Mouse (Mus musculus) MEL (cell line): Measurements from ENCODE around the gene Wdr5b. TPM values are rescaled to one million over a fixed set of nuclear protein-coding genes. Genes with fewer than 3 reads are reported as not detected.

Experiments
- DNase-seq: peaks from one replicate; pipeline ENCODE4 v3.0.0; 2011; ENCODE audit warnings: low read depth, low spot score
- H3K27ac ChIP-seq: 2 replicates; pipeline ENCODE4 v1.5.1; 2012; ENCODE audit warnings: low read depth, mild to moderate bottlenecking, control low read depth, low read length, moderate library complexity; ENCODE audit not compliant: control insufficient read depth
- H3K27me3 ChIP-seq, 2 experiments: fragments of 150-350 bp in 1 of 2; sonication (generic) in 1 of 2; 2 replicates each; pipeline ENCODE4 v1.6.1; 2012; ENCODE audit warnings: low read length in 2 of 2, mild to moderate bottlenecking in 2 of 2, improper control_type of control experiment in 1 of 2, moderate library complexity in 1 of 2; ENCODE audit not compliant: insufficient read depth in 2 of 2, control insufficient read depth in 1 of 2
- H3K36me3 ChIP-seq, 2 experiments: 2 replicates each; pipeline ENCODE4 v1.6.1; 2012 to 2014; ENCODE audit warnings: low read length in 2 of 2, improper control_type of control experiment in 1 of 2, inconsistent platforms in 1 of 2, mild to moderate bottlenecking in 1 of 2; ENCODE audit not compliant: insufficient read depth in 2 of 2, control insufficient read depth in 1 of 2
- H3K4me1 ChIP-seq, 2 experiments: fragments of 150-350 bp in 1 of 2; sonication (generic) in 1 of 2; 2 replicates each; pipeline ENCODE4 v1.6.1; 2012; ENCODE audit warnings: low read length in 2 of 2, improper control_type of control experiment in 1 of 2, mild to moderate bottlenecking in 1 of 2; ENCODE audit not compliant: insufficient read depth in 2 of 2, control insufficient read depth in 1 of 2
- H3K4me3 ChIP-seq, 2 experiments: fragments of 150-350 bp in 1 of 2; sonication (generic) in 1 of 2; 2 replicates each; pipeline ENCODE4 v1.5.1; 2012; ENCODE audit warnings: low read depth in 2 of 2, low read length in 2 of 2, mild to moderate bottlenecking in 2 of 2, moderate library complexity in 2 of 2, control low read depth in 1 of 2, improper control_type of control experiment in 1 of 2; ENCODE audit not compliant: control insufficient read depth in 1 of 2, insufficient read depth in 1 of 2
- H3K79me2 ChIP-seq: 2 replicates; pipeline ENCODE4 v1.6.1; 2012; ENCODE audit warnings: mild to moderate bottlenecking, low read length, moderate library complexity; ENCODE audit not compliant: control insufficient read depth, poor library complexity, insufficient read depth
- H3K9ac ChIP-seq: 2 replicates; pipeline ENCODE4 v1.6.1; 2012; ENCODE audit warnings: low read depth, mild to moderate bottlenecking, control low read depth, low read length, moderate library complexity; ENCODE audit not compliant: control insufficient read depth, poor library complexity, severe bottlenecking
- H3K9me3 ChIP-seq: fragments of 150-350 bp; sonication (generic); replicated peaks from 2 replicates; pipeline ENCODE4 v1.6.1; 2012; ENCODE audit warnings: mild to moderate bottlenecking, low read length, improper control_type of control experiment, moderate library complexity; ENCODE audit not compliant: insufficient read depth
- BHLHE40 ChIP-seq: IDR thresholded peaks from 2 replicates; pipeline ENCODE4 v1.6.1; 2012; ENCODE audit warnings: low read depth, mild to moderate bottlenecking, inconsistent platforms, low read length, improper control_type of control experiment, borderline replicate concordance
- CTCF ChIP-seq, 3 experiments: IDR thresholded peaks in 2 of 3; conservative IDR thresholded peaks in 1 of 3; 2 replicates each; pipeline ENCODE4 v1.5.1; 2011 to 2012; ENCODE audit warnings: low read length in 3 of 3, low read depth in 2 of 3, mild to moderate bottlenecking in 2 of 3, improper control_type of control experiment in 1 of 3, inconsistent platforms in 1 of 3, mixed read lengths in 1 of 3, moderate library complexity in 1 of 3; ENCODE audit not compliant: control insufficient read depth in 1 of 3, insufficient read depth in 1 of 3, poor library complexity in 1 of 3, severe bottlenecking in 1 of 3
- ELF1 ChIP-seq: IDR thresholded peaks from 2 replicates; pipeline ENCODE4 v1.6.1; 2014; ENCODE audit warnings: low read depth, mild to moderate bottlenecking, inconsistent platforms, low read length, improper control_type of control experiment, moderate library complexity
- EP300 ChIP-seq, 2 experiments: IDR thresholded peaks; 2 replicates each; pipeline ENCODE4 v1.6.1; 2011; ENCODE audit warnings: improper control_type of control experiment in 2 of 2, low read length in 2 of 2, low read depth in 1 of 2, mild to moderate bottlenecking in 1 of 2
- ETS1 ChIP-seq: IDR thresholded peaks from 2 replicates; pipeline ENCODE4 v1.6.1; 2012; ENCODE audit warnings: low read depth, mild to moderate bottlenecking, inconsistent platforms, low read length, improper control_type of control experiment, moderate library complexity
- GATA1 ChIP-seq: IDR thresholded peaks from 2 replicates; pipeline ENCODE4 v1.6.1; 2011; ENCODE audit warnings: low read depth, low read length, improper control_type of control experiment
- MAX ChIP-seq: IDR thresholded peaks from 2 replicates; pipeline ENCODE4 v1.6.1; 2011; ENCODE audit warnings: low read length, improper control_type of control experiment
- MEF2A ChIP-seq: IDR thresholded peaks from 2 replicates; pipeline ENCODE4 v1.6.1; 2014; ENCODE audit warnings: low read depth, mild to moderate bottlenecking, inconsistent platforms, low read length, improper control_type of control experiment; ENCODE audit not compliant: poor library complexity, insufficient replicate concordance, severe bottlenecking; ENCODE audit errors: extremely low read depth
- RCOR1 ChIP-seq: IDR thresholded peaks from 2 replicates; pipeline ENCODE4 v1.6.1; 2012; ENCODE audit warnings: low read depth, mild to moderate bottlenecking, inconsistent platforms, low read length, improper control_type of control experiment
- SIN3A ChIP-seq: IDR thresholded peaks from 2 replicates; pipeline ENCODE4 v1.6.1; 2012; ENCODE audit warnings: low read length, improper control_type of control experiment, inconsistent platforms
- TAL1 ChIP-seq: IDR thresholded peaks from 2 replicates; pipeline ENCODE4 v1.6.1; 2012; ENCODE audit warnings: mild to moderate bottlenecking, inconsistent platforms, low read length, moderate library complexity, mixed read lengths
- TBP ChIP-seq: IDR thresholded peaks from 2 replicates; pipeline ENCODE4 v1.8.0; 2011; ENCODE audit warnings: low read depth, low read length, improper control_type of control experiment
- TCF12 ChIP-seq: IDR thresholded peaks from 2 replicates; pipeline ENCODE4 v1.6.1; 2014; ENCODE audit warnings: low read depth, mild to moderate bottlenecking, inconsistent platforms, low read length, improper control_type of control experiment, moderate library complexity
- polyA plus RNA-seq, 2 experiments: library from polyadenylated mRNA; stranded (reverse) in 1 of 2; unstranded in 1 of 2; fragments of >175 nt in 1 of 2; fragments of >200 nt in 1 of 2; gene quantifications; 2 replicates each; pipeline versions ENCODE4 v1.2.1 to v1.2.4; 2012; ENCODE audit warnings: low replicate concordance in 2 of 2, low read depth in 1 of 2; ENCODE audit not compliant: insufficient read length in 2 of 2, insufficient read depth in 1 of 2, missing spikeins in 1 of 2
- total RNA-seq: library from RNA; depleted of rRNA; stranded (reverse); fragments of 300-350 nt; gene quantifications from 2 replicates; pipeline ENCODE4 v1.2.3, GENCODE M21; 2012

The Wdr5b gene
- total and polyA plus RNA-seq, 3 experiments, result 1.7 to 3.3 TPM; not detected in 1

- peak; percentile 59; the same call in 1 of the 2 replicates for TF ChIP-seq ELF1
- TF ChIP-seq GATA1, result peak; percentile 35; the same call in 1 of the 2 replicates
- TF ChIP-seq RCOR1, result peak; percentile 53; the same call in 1 of the 2 replicates
- TF ChIP-seq BHLHE40, result no peak
- TF ChIP-seq MAX, result no peak
- TF ChIP-seq CTCF (IDR thresholded peaks at IDR 0.05 in 2 of 3, conservative IDR thresholded peaks at IDR 0.05 in 1 of 3; ENCODE audit: control insufficient read depth in 1 of 3, insufficient read depth in 1 of 3, low read depth in 2 of 3, low read length in 3 of 3, poor library complexity in 1 of 3, severe bottlenecking in 1 of 3), result 0 out of 6 replicates have a peak, but pooled peaks of 1 of the 3 experiments have one; percentile 7
- TF ChIP-seq EP300 (IDR thresholded peaks at IDR 0.05; ENCODE audit: low read depth in 1 of 2, low read length in 2 of 2), result peak; percentile 53 to 55
- 0 out of 2 replicates have a peak, but pooled peaks have one; percentile 14 for TF ChIP-seq TCF12
- 0 out of 2 replicates have a peak, but pooled peaks have one; percentile 12 for TF ChIP-seq TAL1
- TF ChIP-seq ETS1, result 0 out of 2 replicates have a peak, but pooled peaks have one; percentile 22
- TF ChIP-seq, all 39 proteins: peak for 8
- Histone ChIP-seq H3K4me3 (no peak overlapping the region), H3K4me1 (peaks cover 0 to 24% of the 10 kb centered on the region in 2 experiments), H3K27ac (no peak overlapping the region), H3K9me3 (no peaks in the 10 kb centered on the region), H3K9ac (no peak overlapping the region), H3K36me3 (peaks cover 0 to 31% of the 10 kb centered on the region in 2 experiments; a peak in 3 of 4 replicates), H3K27me3 (no peaks in the 10 kb centered on the region), H3K79me2 (peaks cover 29% of the 10 kb centered on the region)
- DNase-seq, result peak; percentile 41
Measured at GRCm38 (mm10) chr16:36067694-36068093, 26.7 kb downstream of the Wdr5b start.

GRCm38 (mm10) chr16:36068356-36068755 is 27.4 kb downstream of the Wdr5b start:
- Histone ChIP-seq H3K9ac (no peak overlapping the region), H3K36me3 (peaks cover 0 to 34% of the 10 kb centered on the region in 2 experiments; a peak in 3 of 4 replicates)
- peak; percentile 74 for DNase-seq
- no peak for TF ChIP-seq TBP
- no peak for TF ChIP-seq RCOR1
- 0 out of 2 replicates have a peak, but pooled peaks have one; percentile 29 for TF ChIP-seq ETS1
- TF ChIP-seq SIN3A, result peak; percentile 47; the same call in 1 of the 2 replicates
- no peak for TF ChIP-seq MEF2A
- TF ChIP-seq TCF12, result no peak
- TF ChIP-seq, all 39 proteins: peak for 2
- no peaks in the 10 kb centered on the region for H3K27me3 ChIP-seq
- peaks cover 0 to 27% of the 10 kb centered on the region in 2 experiments for H3K4me1 ChIP-seq
- no peaks in the 10 kb centered on the region for H3K9me3 ChIP-seq
- no peak overlapping the region for H3K27ac ChIP-seq
- no peak overlapping the region; a peak in 1 of 4 replicates for H3K4me3 ChIP-seq
- peaks cover 31% of the 10 kb centered on the region for H3K79me2 ChIP-seq
